Mouse (Mus musculus) olfactory bulb, adult 2 months (tissue): ENCODE data around the gene Kcnk13.

Experiments
- CTCF ChIP-seq: fragments of 200-500 bp; IDR thresholded peaks from 2 replicates; pipeline ENCODE4 v1.5.1; 2012; ENCODE audit warnings: low read depth, mild to moderate bottlenecking, low read length, moderate library complexity; ENCODE audit not compliant: insufficient read depth
- POLR2A ChIP-seq: fragments of 200-500 bp; IDR thresholded peaks from 2 replicates; pipeline ENCODE4 v1.6.1; 2012; ENCODE audit warnings: mild to moderate bottlenecking, low read depth, low read length, moderate library complexity; ENCODE audit not compliant: insufficient read depth

DNA sequence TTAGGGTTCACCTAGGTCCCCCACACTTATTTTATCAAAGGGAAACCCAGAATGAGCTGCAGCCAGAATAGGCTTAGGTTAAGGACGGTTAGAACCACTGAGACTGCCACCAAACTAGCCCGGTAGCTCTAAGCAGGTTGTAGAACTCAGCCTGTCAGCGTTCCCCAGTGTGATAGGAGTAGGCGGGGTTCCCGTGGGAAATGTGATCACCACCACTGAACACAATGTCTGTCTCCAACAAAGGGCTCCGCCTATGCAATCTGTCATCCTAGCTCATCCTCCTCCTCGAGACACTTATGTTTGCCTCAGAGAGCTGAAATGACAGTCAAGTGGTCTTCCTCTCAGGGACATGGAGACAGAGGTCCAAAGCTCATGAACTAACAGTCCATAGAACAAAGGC, 86.3 kb downstream of the Kcnk13 start:
- TF ChIP-seq CTCF (no peak), POLR2A (no peak)
